Mouse (Mus musculus) MEL (cell line): Measurements from ENCODE around the gene Ccdc88c. TPM values are rescaled to one million over a fixed set of nuclear protein-coding genes. Genes with fewer than 3 reads are reported as not detected.

Experiments
- DNase-seq: peaks from one replicate; pipeline ENCODE4 v3.0.0; 2011; ENCODE audit warnings: low read depth, low spot score
- H3K27ac ChIP-seq: 2 replicates; pipeline ENCODE4 v1.5.1; 2012; ENCODE audit warnings: low read depth, mild to moderate bottlenecking, control low read depth, low read length, moderate library complexity; ENCODE audit not compliant: control insufficient read depth
- H3K27me3 ChIP-seq, 2 experiments: fragments of 150-350 bp in 1 of 2; sonication (generic) in 1 of 2; 2 replicates each; pipeline ENCODE4 v1.6.1; 2012; ENCODE audit warnings: low read length in 2 of 2, mild to moderate bottlenecking in 2 of 2, improper control_type of control experiment in 1 of 2, moderate library complexity in 1 of 2; ENCODE audit not compliant: insufficient read depth in 2 of 2, control insufficient read depth in 1 of 2
- H3K36me3 ChIP-seq, 2 experiments: 2 replicates each; pipeline ENCODE4 v1.6.1; 2012 to 2014; ENCODE audit warnings: low read length in 2 of 2, improper control_type of control experiment in 1 of 2, inconsistent platforms in 1 of 2, mild to moderate bottlenecking in 1 of 2; ENCODE audit not compliant: insufficient read depth in 2 of 2, control insufficient read depth in 1 of 2
- H3K4me1 ChIP-seq, 2 experiments: fragments of 150-350 bp in 1 of 2; sonication (generic) in 1 of 2; 2 replicates each; pipeline ENCODE4 v1.6.1; 2012; ENCODE audit warnings: low read length in 2 of 2, improper control_type of control experiment in 1 of 2, mild to moderate bottlenecking in 1 of 2; ENCODE audit not compliant: insufficient read depth in 2 of 2, control insufficient read depth in 1 of 2
- H3K4me3 ChIP-seq, 2 experiments: fragments of 150-350 bp in 1 of 2; sonication (generic) in 1 of 2; 2 replicates each; pipeline ENCODE4 v1.5.1; 2012; ENCODE audit warnings: low read depth in 2 of 2, low read length in 2 of 2, mild to moderate bottlenecking in 2 of 2, moderate library complexity in 2 of 2, control low read depth in 1 of 2, improper control_type of control experiment in 1 of 2; ENCODE audit not compliant: control insufficient read depth in 1 of 2, insufficient read depth in 1 of 2
- H3K79me2 ChIP-seq: 2 replicates; pipeline ENCODE4 v1.6.1; 2012; ENCODE audit warnings: mild to moderate bottlenecking, low read length, moderate library complexity; ENCODE audit not compliant: control insufficient read depth, poor library complexity, insufficient read depth
- H3K9ac ChIP-seq: 2 replicates; pipeline ENCODE4 v1.6.1; 2012; ENCODE audit warnings: low read depth, mild to moderate bottlenecking, control low read depth, low read length, moderate library complexity; ENCODE audit not compliant: control insufficient read depth, poor library complexity, severe bottlenecking
- H3K9me3 ChIP-seq: fragments of 150-350 bp; sonication (generic); replicated peaks from 2 replicates; pipeline ENCODE4 v1.6.1; 2012; ENCODE audit warnings: mild to moderate bottlenecking, low read length, improper control_type of control experiment, moderate library complexity; ENCODE audit not compliant: insufficient read depth
- BHLHE40 ChIP-seq: IDR thresholded peaks from 2 replicates; pipeline ENCODE4 v1.6.1; 2012; ENCODE audit warnings: low read depth, mild to moderate bottlenecking, inconsistent platforms, low read length, improper control_type of control experiment, borderline replicate concordance
- CTCF ChIP-seq, 3 experiments: IDR thresholded peaks in 2 of 3; conservative IDR thresholded peaks in 1 of 3; 2 replicates each; pipeline ENCODE4 v1.5.1; 2011 to 2012; ENCODE audit warnings: low read length in 3 of 3, low read depth in 2 of 3, mild to moderate bottlenecking in 2 of 3, improper control_type of control experiment in 1 of 3, inconsistent platforms in 1 of 3, mixed read lengths in 1 of 3, moderate library complexity in 1 of 3; ENCODE audit not compliant: control insufficient read depth in 1 of 3, insufficient read depth in 1 of 3, poor library complexity in 1 of 3, severe bottlenecking in 1 of 3
- E2F4 ChIP-seq: IDR thresholded peaks from 2 replicates; pipeline ENCODE4 v1.6.1; 2011; ENCODE audit warnings: low read depth, low read length, improper control_type of control experiment, borderline replicate concordance
- EP300 ChIP-seq, 2 experiments: IDR thresholded peaks; 2 replicates each; pipeline ENCODE4 v1.6.1; 2011; ENCODE audit warnings: improper control_type of control experiment in 2 of 2, low read length in 2 of 2, low read depth in 1 of 2, mild to moderate bottlenecking in 1 of 2
- ETS1 ChIP-seq: IDR thresholded peaks from 2 replicates; pipeline ENCODE4 v1.6.1; 2012; ENCODE audit warnings: low read depth, mild to moderate bottlenecking, inconsistent platforms, low read length, improper control_type of control experiment, moderate library complexity
- GABPA ChIP-seq: IDR thresholded peaks from 2 replicates; pipeline ENCODE4 v1.6.1; 2012; ENCODE audit warnings: low read depth, mild to moderate bottlenecking, inconsistent platforms, low read length, improper control_type of control experiment, moderate library complexity
- GATA1 ChIP-seq: IDR thresholded peaks from 2 replicates; pipeline ENCODE4 v1.6.1; 2011; ENCODE audit warnings: low read depth, low read length, improper control_type of control experiment
- JUND ChIP-seq: IDR thresholded peaks from 2 replicates; pipeline ENCODE4 v1.6.1; 2011; ENCODE audit warnings: low read depth, mild to moderate bottlenecking, improper control_type of control experiment, low read length
- MAFK ChIP-seq: IDR thresholded peaks from 2 replicates; pipeline ENCODE4 v1.6.1; 2011; ENCODE audit warnings: low read depth, mild to moderate bottlenecking, low read length, improper control_type of control experiment, borderline replicate concordance
- MAX ChIP-seq: IDR thresholded peaks from 2 replicates; pipeline ENCODE4 v1.6.1; 2011; ENCODE audit warnings: low read length, improper control_type of control experiment
- MAZ ChIP-seq: IDR thresholded peaks from 2 replicates; pipeline ENCODE4 v1.6.1; 2012; ENCODE audit warnings: low read depth, mild to moderate bottlenecking, inconsistent platforms, low read length, improper control_type of control experiment
- MEF2A ChIP-seq: IDR thresholded peaks from 2 replicates; pipeline ENCODE4 v1.6.1; 2014; ENCODE audit warnings: low read depth, mild to moderate bottlenecking, inconsistent platforms, low read length, improper control_type of control experiment; ENCODE audit not compliant: poor library complexity, insufficient replicate concordance, severe bottlenecking; ENCODE audit errors: extremely low read depth
- MXI1 ChIP-seq: IDR thresholded peaks from 2 replicates; pipeline ENCODE4 v1.6.1; 2011; ENCODE audit warnings: mild to moderate bottlenecking, low read depth, low read length, improper control_type of control experiment
- MYB ChIP-seq: IDR thresholded peaks from 2 replicates; pipeline ENCODE4 v1.6.1; 2011; ENCODE audit warnings: mild to moderate bottlenecking, low read depth, low read length, improper control_type of control experiment
- NRF1 ChIP-seq: IDR thresholded peaks from 2 replicates; pipeline ENCODE4 v1.6.1; 2014; ENCODE audit warnings: low read depth, mild to moderate bottlenecking, inconsistent platforms, low read length, improper control_type of control experiment, moderate library complexity; ENCODE audit not compliant: poor library complexity, insufficient read depth, severe bottlenecking
- POLR2A ChIP-seq, 2 experiments: IDR thresholded peaks; 2 replicates each; pipeline ENCODE4 v1.6.1; 2011 to 2012; ENCODE audit warnings: low read length in 2 of 2, mild to moderate bottlenecking in 2 of 2, control low read depth in 1 of 2, improper control_type of control experiment in 1 of 2, low read depth in 1 of 2, moderate library complexity in 1 of 2; ENCODE audit not compliant: control insufficient read depth in 1 of 2, insufficient read depth in 1 of 2, poor library complexity in 1 of 2
- POLR2AphosphoS5 ChIP-seq: IDR thresholded peaks from 2 replicates; pipeline ENCODE4 v1.6.1; 2012; ENCODE audit warnings: low read depth, borderline replicate concordance, mild to moderate bottlenecking, inconsistent platforms, low read length, moderate library complexity, mixed read lengths
- RAD21 ChIP-seq: IDR thresholded peaks from 2 replicates; pipeline ENCODE4 v1.6.1; 2011; ENCODE audit warnings: mild to moderate bottlenecking, low read depth, low read length, improper control_type of control experiment
- RCOR1 ChIP-seq: IDR thresholded peaks from 2 replicates; pipeline ENCODE4 v1.6.1; 2012; ENCODE audit warnings: low read depth, mild to moderate bottlenecking, inconsistent platforms, low read length, improper control_type of control experiment
- TCF12 ChIP-seq: IDR thresholded peaks from 2 replicates; pipeline ENCODE4 v1.6.1; 2014; ENCODE audit warnings: low read depth, mild to moderate bottlenecking, inconsistent platforms, low read length, improper control_type of control experiment, moderate library complexity
- ZC3H11A ChIP-seq: IDR thresholded peaks from 2 replicates; pipeline ENCODE4 v1.6.1; 2012; ENCODE audit warnings: low read depth, mild to moderate bottlenecking, inconsistent platforms, low read length, improper control_type of control experiment
- ZNF384 ChIP-seq: IDR thresholded peaks from 2 replicates; pipeline ENCODE4 v1.6.1; 2012; ENCODE audit warnings: low read depth, mild to moderate bottlenecking, inconsistent platforms, low read length, improper control_type of control experiment
- polyA plus RNA-seq, 2 experiments: library from polyadenylated mRNA; stranded (reverse) in 1 of 2; unstranded in 1 of 2; fragments of >175 nt in 1 of 2; fragments of >200 nt in 1 of 2; gene quantifications; 2 replicates each; pipeline versions ENCODE4 v1.2.1 to v1.2.4; 2012; ENCODE audit warnings: low replicate concordance in 2 of 2, low read depth in 1 of 2; ENCODE audit not compliant: insufficient read length in 2 of 2, insufficient read depth in 1 of 2, missing spikeins in 1 of 2
- total RNA-seq: library from RNA; depleted of rRNA; stranded (reverse); fragments of 300-350 nt; gene quantifications from 2 replicates; pipeline ENCODE4 v1.2.3, GENCODE M21; 2012

Ccdc88c gene
- total and polyA plus RNA-seq, 3 experiments = 8.7 to 15.3 TPM; not detected in 1

- H3K9ac ChIP-seq = no peak overlapping the region
- no peak overlapping the region for H3K4me3 ChIP-seq
- no peaks in the 10 kb centered on the region for H3K9me3 ChIP-seq
- H3K36me3 ChIP-seq = no peaks in the 10 kb centered on the region
- DNase-seq = no peak
- no peak overlapping the region for H3K27ac ChIP-seq
- H3K27me3 ChIP-seq = peaks cover 17% of the 10 kb centered on the region in 2 experiments
- no peaks in the 10 kb centered on the region for H3K4me1 ChIP-seq
- TF ChIP-seq ZC3H11A = no peak
- TF ChIP-seq E2F4 = no peak
- no peak for TF ChIP-seq RAD21
- no peak for TF ChIP-seq EP300 (IDR thresholded peaks at IDR 0.05; ENCODE audit: low read depth in 1 of 2, low read length in 2 of 2)
- no peak for TF ChIP-seq CTCF (IDR thresholded peaks at IDR 0.05 in 2 of 3, conservative IDR thresholded peaks at IDR 0.05 in 1 of 3; ENCODE audit: control insufficient read depth in 1 of 3, insufficient read depth in 1 of 3, low read depth in 2 of 3, low read length in 3 of 3, poor library complexity in 1 of 3, severe bottlenecking in 1 of 3)
- TF ChIP-seq MAX = no peak
- TF ChIP-seq ZNF384 = no peak
- TF ChIP-seq NRF1 = no peak
- H3K79me2 ChIP-seq = no peaks in the 10 kb centered on the region
Observed at GRCm38 (mm10) chr12:100903761-100904160, 125.1 kb downstream of the Ccdc88c start.

- Histone ChIP-seq H3K4me1 (no peaks in the 10 kb centered on the region), H3K4me3 (no peak overlapping the region), H3K9ac (no peak overlapping the region), H3K9me3 (no peaks in the 10 kb centered on the region)
- TF ChIP-seq TCF12 = no peak
- TF ChIP-seq, all 39 proteins: peak for 0
- Histone ChIP-seq H3K27me3 (peaks cover 17 to 18% of the 10 kb centered on the region in 2 experiments), H3K27ac (no peak overlapping the region), H3K36me3 (no peaks in the 10 kb centered on the region), H3K79me2 (no peaks in the 10 kb centered on the region)
- DNase-seq = no peak
Observed at GRCm38 (mm10) chr12:100901386-100901785, 127.5 kb downstream of the Ccdc88c start.

- Histone ChIP-seq H3K4me1 (no peaks in the 10 kb centered on the region), H3K27ac (no peak overlapping the region), H3K9me3 (no peaks in the 10 kb centered on the region), H3K27me3 (peaks cover 17 to 18% of the 10 kb centered on the region in 2 experiments), H3K36me3 (no peaks in the 10 kb centered on the region), H3K79me2 (no peaks in the 10 kb centered on the region), H3K4me3 (no peak overlapping the region), H3K9ac (no peak overlapping the region)
- no peak for DNase-seq
- TF ChIP-seq MAFK (no peak), MYB (no peak), EP300 (IDR thresholded peaks at IDR 0.05; ENCODE audit: low read depth in 1 of 2, low read length in 2 of 2) (no peak), CTCF (IDR thresholded peaks at IDR 0.05 in 2 of 3, conservative IDR thresholded peaks at IDR 0.05 in 1 of 3; ENCODE audit: control insufficient read depth in 1 of 3, insufficient read depth in 1 of 3, low read depth in 2 of 3, low read length in 3 of 3, poor library complexity in 1 of 3, severe bottlenecking in 1 of 3) (no peak), MAZ (no peak), ETS1 (no peak), MXI1 (no peak), RAD21 (no peak), POLR2A (IDR thresholded peaks at IDR 0.05; ENCODE audit: control insufficient read depth in 1 of 2, insufficient read depth in 1 of 2, low read depth in 1 of 2, low read length in 2 of 2, poor library complexity in 1 of 2) (no peak), RCOR1 (no peak), E2F4 (no peak), JUND (no peak), BHLHE40 (no peak), GATA1 (no peak), POLR2AphosphoS5 (no peak), ZNF384 (no peak), MEF2A (no peak), TCF12 (no peak), GABPA (no peak)
Observed at GRCm38 (mm10) chr12:100900901-100901300, 128.0 kb downstream of the Ccdc88c start.
